Mouse (Mus musculus): ENCODE results near the gene Obp1a. TPM values are rescaled to one million over a fixed set of nuclear protein-coding genes. Genes with fewer than 3 reads are reported as not detected.

The Obp1a gene
- 0.24 TPM in 1 of 2 replicates, not detected in the other for polyA plus RNA-seq (2015; fragmentation: Nextera tagmentation; extraction: Ambion mirVana)

- no peaks in the 10 kb centered on the region for H3K9me3 ChIP-seq
- no peaks in the 10 kb centered on the region for H3K27me3 ChIP-seq (replicated peaks)
- H3K27ac ChIP-seq, result no peak within 1 kb of the TSS
- ATAC-seq (replicated peaks), result no peak
- H3K9ac ChIP-seq, result no peak within 1 kb of the TSS
- H3K4me2 ChIP-seq, result no peak within 1 kb of the TSS
- no peak within 1 kb of the TSS for H3K4me3 ChIP-seq
- no peaks in the 10 kb centered on the region for H3K4me1 ChIP-seq
- H3K36me3 ChIP-seq (replicated peaks), result no peaks in the 10 kb centered on the region
Observed at GRCm38 (mm10) chrX:78091274-78091673, at the start of gene Obp1a. Gene Obp1a (minus strand): TSS chrX:78091374.

- no peak for ATAC-seq (replicated peaks)
- Histone ChIP-seq H3K27me3 (replicated peaks) (no peaks in the 10 kb centered on the region), H3K4me1 (no peaks in the 10 kb centered on the region), H3K27ac (no peak within 1 kb of the TSS), H3K4me2 (no peak within 1 kb of the TSS), H3K9me3 (no peaks in the 10 kb centered on the region), H3K36me3 (replicated peaks) (no peaks in the 10 kb centered on the region), H3K4me3 (no peak within 1 kb of the TSS), H3K9ac (no peak within 1 kb of the TSS)
- WGBS, result 72% methylated on average over 1 of the region's 1 CpGs
Observed at GRCm38 (mm10) chrX:78125167-78125566, 34.0 kb upstream of the Obp1a start, which contains the start of gene Gm5938. Gene Gm5938 (plus strand): TSS chrX:78125467.

Other genes starting within 250 kb of the Obp1a start
- gene Pbsn, start 237.8 kb downstream of the Obp1a start, polyA plus RNA-seq (2015; fragmentation: Nextera tagmentation; extraction: Ambion mirVana), result not detected in 2 replicates
- not detected in 2 replicates for gene Gm14744, start 226.6 kb downstream of the Obp1a start, polyA plus RNA-seq (2015; fragmentation: Nextera tagmentation; extraction: Ambion mirVana)
- not detected in 2 replicates for gene 5430402E10Rik, start 166.3 kb downstream of the Obp1a start, polyA plus RNA-seq (2015; fragmentation: Nextera tagmentation; extraction: Ambion mirVana)
- gene Gm5938, start 34.1 kb upstream of the Obp1a start, polyA plus RNA-seq (2015; fragmentation: Nextera tagmentation; extraction: Ambion mirVana), result not detected in 2 replicates
- gene Obp1b, start 95.4 kb upstream of the Obp1a start, polyA plus RNA-seq (2015; fragmentation: Nextera tagmentation; extraction: Ambion mirVana), result not detected in 2 replicates
- gene Gm14743, start 154.5 kb upstream of the Obp1a start, polyA plus RNA-seq (2015; fragmentation: Nextera tagmentation; extraction: Ambion mirVana), result not detected in 2 replicates